Mouse (Mus musculus): ENCODE measurements around the gene Oxsr1. TPM values are rescaled to one million over a fixed set of nuclear protein-coding genes. Genes with fewer than 3 reads are reported as not detected.

Oxsr1 gene
- polyA plus RNA-seq, 1 experiment: 0.87 TPM

GRCm38 (mm10) chr9:119324130-119324529, 1.9 kb upstream of the Oxsr1 start:
- peak overlapping the region; percentile 70 for H3K4me3 ChIP-seq (replicated peaks)
- no peaks in the 10 kb centered on the region for H3K9me3 ChIP-seq (ENCODE audit: control insufficient read depth, low read length)
- TF ChIP-seq GATA1 (IDR thresholded peaks at IDR 0.05; ENCODE audit: low read length): no peak
- H3K36me3 ChIP-seq (ENCODE audit: control insufficient read depth): no peaks in the 10 kb centered on the region; the same call in 1 of the 2 replicates
- peaks cover 38% of the 10 kb centered on the region for H3K4me1 ChIP-seq (ENCODE audit: control insufficient read depth)
- H3K27me3 ChIP-seq (ENCODE audit: control insufficient read depth): no peaks in the 10 kb centered on the region

GRCm38 (mm10) chr9:119323260-119323645, 1.0 kb upstream of the Oxsr1 start:
- TF ChIP-seq GATA1 (IDR thresholded peaks at IDR 0.05; ENCODE audit: low read length): no peak
- Histone ChIP-seq H3K27me3 (ENCODE audit: control insufficient read depth) (no peaks in the 10 kb centered on the region), H3K36me3 (ENCODE audit: control insufficient read depth) (peaks cover 6% of the 10 kb centered on the region), H3K4me3 (replicated peaks) (peak overlapping the region; percentile 70), H3K4me1 (ENCODE audit: control insufficient read depth) (peaks cover 43% of the 10 kb centered on the region), H3K9me3 (ENCODE audit: control insufficient read depth, low read length) (no peaks in the 10 kb centered on the region)

- no peaks in the 10 kb centered on the region for H3K27me3 ChIP-seq (ENCODE audit: control insufficient read depth)
- peaks cover 44% of the 10 kb centered on the region for H3K4me1 ChIP-seq (ENCODE audit: control insufficient read depth)
- no peaks in the 10 kb centered on the region for H3K9me3 ChIP-seq (ENCODE audit: control insufficient read depth, low read length)
- H3K4me3 ChIP-seq (replicated peaks): peak overlapping the region; percentile 70
- peaks cover 8% of the 10 kb centered on the region for H3K36me3 ChIP-seq (ENCODE audit: control insufficient read depth)
- TF ChIP-seq TAL1 (IDR thresholded peaks at IDR 0.05; ENCODE audit: low read length): no peak
- no peak for TF ChIP-seq GATA1 (IDR thresholded peaks at IDR 0.05; ENCODE audit: low read length)
These were observed 616 bp downstream of the Oxsr1 start for GRCm38 (mm10) chr9:119321392-119322229.

- no peak for TF ChIP-seq GATA1 (IDR thresholded peaks at IDR 0.05; ENCODE audit: low read length)
- TF ChIP-seq TAL1 (IDR thresholded peaks at IDR 0.05; ENCODE audit: low read length): no peak
- Histone ChIP-seq H3K9me3 (ENCODE audit: control insufficient read depth, low read length) (no peaks in the 10 kb centered on the region), H3K4me1 (ENCODE audit: control insufficient read depth) (peaks cover 44% of the 10 kb centered on the region), H3K27me3 (ENCODE audit: control insufficient read depth) (no peaks in the 10 kb centered on the region), H3K36me3 (ENCODE audit: control insufficient read depth) (peaks cover 8% of the 10 kb centered on the region), H3K4me3 (replicated peaks) (peak overlapping the region; percentile 70)
These were observed 1.3 kb downstream of the Oxsr1 start for GRCm38 (mm10) chr9:119320946-119321345.

GRCm38 (mm10) chr9:119320446-119320845, 1.8 kb downstream of the Oxsr1 start:
- Histone ChIP-seq H3K36me3 (ENCODE audit: control insufficient read depth) (peaks cover 8% of the 10 kb centered on the region), H3K9me3 (ENCODE audit: control insufficient read depth, low read length) (no peaks in the 10 kb centered on the region), H3K4me1 (ENCODE audit: control insufficient read depth) (peaks cover 44% of the 10 kb centered on the region), H3K27me3 (ENCODE audit: control insufficient read depth) (no peaks in the 10 kb centered on the region), H3K4me3 (replicated peaks) (peak overlapping the region; percentile 70)
- no peak for TF ChIP-seq TAL1 (IDR thresholded peaks at IDR 0.05; ENCODE audit: low read length)
- no peak for TF ChIP-seq GATA1 (IDR thresholded peaks at IDR 0.05; ENCODE audit: low read length)

- H3K9me3 ChIP-seq (ENCODE audit: control insufficient read depth, low read length): no peaks in the 10 kb centered on the region
- H3K36me3 ChIP-seq (ENCODE audit: control insufficient read depth): peaks cover 8% of the 10 kb centered on the region
- no peak for TF ChIP-seq GATA1 (IDR thresholded peaks at IDR 0.05; ENCODE audit: low read length)
- no peak for TF ChIP-seq TAL1 (IDR thresholded peaks at IDR 0.05; ENCODE audit: low read length)
- H3K27me3 ChIP-seq (ENCODE audit: control insufficient read depth): no peaks in the 10 kb centered on the region
- H3K4me1 ChIP-seq (ENCODE audit: control insufficient read depth): peaks cover 39% of the 10 kb centered on the region
- H3K4me3 ChIP-seq (replicated peaks): no peak overlapping the region
These were observed 3.3 kb downstream of the Oxsr1 start for GRCm38 (mm10) chr9:119318891-119319290.

GRCm38 (mm10) chr9:119313096-119313495, 9.1 kb downstream of the Oxsr1 start:
- H3K9me3 ChIP-seq (ENCODE audit: control insufficient read depth, low read length): no peaks in the 10 kb centered on the region
- peaks cover 5% of the 10 kb centered on the region for H3K4me1 ChIP-seq (ENCODE audit: control insufficient read depth)
- no peaks in the 10 kb centered on the region for H3K27me3 ChIP-seq (ENCODE audit: control insufficient read depth)
- H3K36me3 ChIP-seq (ENCODE audit: control insufficient read depth): peaks cover 4% of the 10 kb centered on the region
- H3K4me3 ChIP-seq (replicated peaks): no peak overlapping the region
- no peak for TF ChIP-seq GATA1 (IDR thresholded peaks at IDR 0.05; ENCODE audit: low read length)
- no peak for TF ChIP-seq TAL1 (IDR thresholded peaks at IDR 0.05; ENCODE audit: low read length)

- Histone ChIP-seq H3K27me3 (ENCODE audit: control insufficient read depth) (no peaks in the 10 kb centered on the region), H3K4me1 (ENCODE audit: control insufficient read depth) (peaks cover 4% of the 10 kb centered on the region)
These were observed 13.2 kb downstream of the Oxsr1 start for GRCm38 (mm10) chr9:119309067-119309466.

GRCm38 (mm10) chr9:119305863-119306262, 16.4 kb downstream of the Oxsr1 start:
- TF ChIP-seq TAL1 (IDR thresholded peaks at IDR 0.05; ENCODE audit: low read length): no peak
- no peak for TF ChIP-seq GATA1 (IDR thresholded peaks at IDR 0.05; ENCODE audit: low read length)
- no peak overlapping the region for H3K4me3 ChIP-seq (replicated peaks)
- H3K4me1 ChIP-seq (ENCODE audit: control insufficient read depth): peaks cover 4% of the 10 kb centered on the region
- H3K27me3 ChIP-seq (ENCODE audit: control insufficient read depth): no peaks in the 10 kb centered on the region
- H3K9me3 ChIP-seq (ENCODE audit: control insufficient read depth, low read length): no peaks in the 10 kb centered on the region
- H3K36me3 ChIP-seq (ENCODE audit: control insufficient read depth): peaks cover 28% of the 10 kb centered on the region

More at GRCm38 (mm10) chr9:119309067-119309466, 13.2 kb downstream of the Oxsr1 start:
- no peak for TF ChIP-seq GATA1 (IDR thresholded peaks at IDR 0.05; ENCODE audit: low read length)
- TF ChIP-seq TAL1 (IDR thresholded peaks at IDR 0.05; ENCODE audit: low read length): no peak
- Histone ChIP-seq H3K9me3 (ENCODE audit: control insufficient read depth, low read length) (no peaks in the 10 kb centered on the region), H3K4me3 (replicated peaks) (no peak overlapping the region), H3K36me3 (ENCODE audit: control insufficient read depth) (peaks cover 11% of the 10 kb centered on the region)
